Mouse (Mus musculus): ENCODE measurements around the gene Arhgap23. TPM values are rescaled to one million over a fixed set of nuclear protein-coding genes. Genes with fewer than 3 reads are reported as not detected.
A peak's percentile ranks its signal among the peaks of the same experiment; 100 is the strongest.

Gene Arhgap23
- polyA plus RNA-seq, 1 experiment: 14.9 TPM

DNA sequence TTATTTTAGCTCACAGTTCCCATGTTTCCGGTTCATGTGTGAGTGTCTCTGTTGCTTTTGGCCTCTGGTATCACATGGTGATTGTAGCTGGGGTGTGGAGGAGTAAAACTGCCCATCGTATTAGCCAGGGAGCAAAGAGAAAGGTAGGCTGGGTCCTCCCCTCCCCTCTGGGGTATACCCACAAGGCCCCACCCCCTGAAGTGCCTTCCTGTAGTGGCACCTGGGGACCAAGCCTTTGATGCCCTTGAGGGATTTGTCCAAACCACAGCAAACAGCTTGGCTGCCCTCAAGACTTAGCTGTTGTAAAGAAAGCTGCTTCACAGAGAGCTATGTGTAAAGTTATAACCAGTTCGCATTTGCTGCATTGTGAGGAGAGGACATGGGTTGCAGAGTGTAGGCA is 72.3 kb downstream of the Arhgap23 start:
- no peaks in the 10 kb centered on the region for H3K36me3 ChIP-seq (ENCODE audit: control insufficient read depth, insufficient read depth, low read length)
- WGBS: 60% methylated on average over 3 of the region's 3 CpGs

GRCm38 (mm10) chr11:97489589-97490324 is 74.4 kb downstream of the Arhgap23 start:
- 46% methylated on average over 16 of the region's 16 CpGs for WGBS
- no peaks in the 10 kb centered on the region for H3K36me3 ChIP-seq (ENCODE audit: control insufficient read depth, insufficient read depth, low read length)
- DNase-seq: peak; percentile 81
- TF ChIP-seq POLR2A (IDR thresholded peaks at IDR 0.05; ENCODE audit: low read depth, low read length): no peak
- TF ChIP-seq CTCF (conservative IDR thresholded peaks at IDR 0.05; ENCODE audit: insufficient read depth, insufficient read length, low read depth, low read length): peak; percentile 96
- no peak overlapping the region for H3K27ac ChIP-seq (ENCODE audit: insufficient read depth, low read depth, low read length)
- no peak overlapping the region for H3K4me3 ChIP-seq (ENCODE audit: insufficient read depth, low read depth, low read length)
- H3K27me3 ChIP-seq (replicated peaks; ENCODE audit: control insufficient read depth, insufficient read depth, low read length): no peaks in the 10 kb centered on the region
- H3K4me1 ChIP-seq (ENCODE audit: control insufficient read depth, insufficient read depth, low read length): no peaks in the 10 kb centered on the region

More for the DNA sequence above, 72.3 kb downstream of the Arhgap23 start:
- no peak overlapping the region for H3K27ac ChIP-seq (ENCODE audit: insufficient read depth, low read depth, low read length)
- no peaks in the 10 kb centered on the region for H3K4me1 ChIP-seq (ENCODE audit: control insufficient read depth, insufficient read depth, low read length)
- DNase-seq: no peak
- no peak overlapping the region for H3K4me3 ChIP-seq (ENCODE audit: insufficient read depth, low read depth, low read length)
- no peak for TF ChIP-seq POLR2A (IDR thresholded peaks at IDR 0.05; ENCODE audit: low read depth, low read length)
- no peaks in the 10 kb centered on the region for H3K27me3 ChIP-seq (replicated peaks; ENCODE audit: control insufficient read depth, insufficient read depth, low read length)

GRCm38 (mm10) chr11:97491640-97492039 is 76.3 kb downstream of the Arhgap23 start:
- 75% methylated on average over 10 of the region's 10 CpGs for WGBS
- no peak overlapping the region for H3K4me3 ChIP-seq (ENCODE audit: insufficient read depth, low read depth, low read length)
- no peaks in the 10 kb centered on the region for H3K36me3 ChIP-seq (ENCODE audit: control insufficient read depth, insufficient read depth, low read length)
- TF ChIP-seq CTCF (conservative IDR thresholded peaks at IDR 0.05; ENCODE audit: insufficient read depth, insufficient read length, low read depth, low read length): no peak
- TF ChIP-seq POLR2A (IDR thresholded peaks at IDR 0.05; ENCODE audit: low read depth, low read length): no peak
- no peaks in the 10 kb centered on the region for H3K4me1 ChIP-seq (ENCODE audit: control insufficient read depth, insufficient read depth, low read length)
- H3K27ac ChIP-seq (ENCODE audit: insufficient read depth, low read depth, low read length): no peak overlapping the region
- no peak for DNase-seq
- H3K27me3 ChIP-seq (replicated peaks; ENCODE audit: control insufficient read depth, insufficient read depth, low read length): no peaks in the 10 kb centered on the region

GRCm38 (mm10) chr11:97492836-97493235 is 77.5 kb downstream of the Arhgap23 start:
- Histone ChIP-seq H3K4me1 (ENCODE audit: control insufficient read depth, insufficient read depth, low read length) (peaks cover 7% of the 10 kb centered on the region; the same call in 1 of the 2 replicates), H3K27me3 (replicated peaks; ENCODE audit: control insufficient read depth, insufficient read depth, low read length) (no peaks in the 10 kb centered on the region), H3K4me3 (ENCODE audit: insufficient read depth, low read depth, low read length) (no peak overlapping the region), H3K36me3 (ENCODE audit: control insufficient read depth, insufficient read depth, low read length) (no peaks in the 10 kb centered on the region), H3K27ac (ENCODE audit: insufficient read depth, low read depth, low read length) (no peak overlapping the region)
- WGBS: 77% methylated on average over 3 of the region's 3 CpGs
- DNase-seq: peak; percentile 65
- no peak for TF ChIP-seq POLR2A (IDR thresholded peaks at IDR 0.05; ENCODE audit: low read depth, low read length)
- TF ChIP-seq CTCF (conservative IDR thresholded peaks at IDR 0.05; ENCODE audit: insufficient read depth, insufficient read length, low read depth, low read length): no peak

DNA sequence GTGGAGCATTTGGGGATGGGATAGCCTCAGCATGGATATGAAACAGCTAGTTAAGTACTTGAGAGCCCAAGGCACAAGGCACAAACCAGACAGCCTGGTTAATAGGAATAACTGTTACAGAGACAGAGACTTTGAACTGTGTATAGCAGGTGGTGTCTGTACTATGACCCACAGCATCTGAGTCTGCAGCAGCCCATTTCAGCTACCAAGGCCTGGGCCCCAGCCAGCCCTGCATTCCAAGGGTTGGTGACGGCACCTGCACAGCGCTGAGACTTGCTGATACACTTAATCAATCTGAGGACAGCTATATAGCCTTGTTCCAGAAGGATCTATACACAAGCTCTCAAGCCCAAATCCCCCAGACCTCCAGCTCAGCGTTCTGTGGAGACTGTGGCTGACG is 82.2 kb downstream of the Arhgap23 start:
- WGBS: 63% methylated on average over 4 of the region's 4 CpGs
- TF ChIP-seq CTCF (conservative IDR thresholded peaks at IDR 0.05; ENCODE audit: insufficient read depth, insufficient read length, low read depth, low read length) (no peak), POLR2A (IDR thresholded peaks at IDR 0.05; ENCODE audit: low read depth, low read length) (no peak)
- no peak overlapping the region for H3K4me3 ChIP-seq (ENCODE audit: insufficient read depth, low read depth, low read length)
- 0 out of 2 replicates have a peak, but pooled peaks cover 1% of the 10 kb centered on the region for H3K27me3 ChIP-seq (replicated peaks; ENCODE audit: control insufficient read depth, insufficient read depth, low read length)
- peak overlapping the region; percentile 54 for H3K27ac ChIP-seq (ENCODE audit: insufficient read depth, low read depth, low read length)
- peaks cover 8% of the 10 kb centered on the region; the same call in 1 of the 2 replicates for H3K4me1 ChIP-seq (ENCODE audit: control insufficient read depth, insufficient read depth, low read length)
- no peaks in the 10 kb centered on the region for H3K36me3 ChIP-seq (ENCODE audit: control insufficient read depth, insufficient read depth, low read length)
- peak; percentile 93 for DNase-seq

- DNase-seq: no peak
- no peaks in the 10 kb centered on the region for H3K36me3 ChIP-seq (ENCODE audit: control insufficient read depth, insufficient read depth, low read length)
- H3K27ac ChIP-seq (ENCODE audit: insufficient read depth, low read depth, low read length): no peak within 1 kb of the TSS
- TF ChIP-seq POLR2A (IDR thresholded peaks at IDR 0.05; ENCODE audit: low read depth, low read length) (no peak), CTCF (conservative IDR thresholded peaks at IDR 0.05; ENCODE audit: insufficient read depth, insufficient read length, low read depth, low read length) (no peak)
- 51% methylated on average over 88 of the region's 88 CpGs for WGBS
- no peak within 1 kb of the TSS for H3K4me3 ChIP-seq (ENCODE audit: insufficient read depth, low read depth, low read length)
- 0 out of 2 replicates have a peak, but pooled peaks cover 1% of the 10 kb centered on the region for H3K27me3 ChIP-seq (replicated peaks; ENCODE audit: control insufficient read depth, insufficient read depth, low read length)
- peaks cover 8% of the 10 kb centered on the region; the same call in 1 of the 2 replicates for H3K4me1 ChIP-seq (ENCODE audit: control insufficient read depth, insufficient read depth, low read length)
These were observed 84.8 kb downstream of the Arhgap23 start, which contains the start of gene 4933428G20Rik for GRCm38 (mm10) chr11:97499865-97500719. Gene 4933428G20Rik (minus strand): TSS chr11:97500340.

Measured in kidney, adult 2 months (tissue).